Mouse (Mus musculus) midbrain, embryonic 11.5 days (tissue): ENCODE results near the gene Terb2. TPM values are rescaled to one million over a fixed set of nuclear protein-coding genes. Genes with fewer than 3 reads are reported as not detected.
A peak's percentile ranks its signal among the peaks of the same experiment; 100 is the strongest.

Experiments used
- ATAC-seq: fragments of 200-750 bp; cut with Nextera tagmentation; 2 replicates; pipeline ENCODE4 v1.8.0; 2017; ENCODE audit warnings: moderate TSS enrichment, moderate library complexity; ENCODE audit not compliant: low FRiP score
- DNase-seq: peaks from one replicate; pipeline ENCODE4 v3.0.0; 2015; ENCODE audit warnings: low spot score; ENCODE audit errors: missing footprints
- H3K27ac ChIP-seq: fragments of 300-500 bp; sonication (generic); 2 replicates; pipeline ENCODE4 v1.5.1; 2014; ENCODE audit warnings: low read depth, low read length
- H3K27me3 ChIP-seq: fragments of 300-500 bp; sonication (generic); 2 replicates; pipeline ENCODE4 v1.6.1; 2014; ENCODE audit warnings: mild to moderate bottlenecking, low read length, moderate library complexity, mixed read lengths; ENCODE audit not compliant: control insufficient read depth, insufficient read depth
- H3K36me3 ChIP-seq: fragments of 300-500 bp; sonication (generic); 2 replicates; pipeline ENCODE4 v1.6.1; 2014; ENCODE audit warnings: mild to moderate bottlenecking, low read length, moderate library complexity, mixed read lengths; ENCODE audit not compliant: control insufficient read depth, insufficient read depth
- H3K4me1 ChIP-seq: fragments of 300-500 bp; sonication (generic); 2 replicates; pipeline ENCODE4 v1.6.1; 2014; ENCODE audit warnings: low read length; ENCODE audit not compliant: control insufficient read depth, insufficient read depth
- H3K4me2 ChIP-seq: fragments of 300-500 bp; sonication (generic); 2 replicates; pipeline ENCODE4 v1.6.1; 2014; ENCODE audit warnings: mild to moderate bottlenecking, moderate library complexity
- H3K4me3 ChIP-seq: fragments of 300-500 bp; sonication (generic); 2 replicates; pipeline ENCODE4 v1.5.1; 2014; ENCODE audit warnings: low read depth, low read length
- H3K9ac ChIP-seq: fragments of 300-500 bp; sonication (generic); 2 replicates; pipeline ENCODE4 v1.6.1; 2014; ENCODE audit warnings: low read length
- H3K9me3 ChIP-seq: fragments of 300-500 bp; sonication (generic); 2 replicates; pipeline ENCODE4 v1.6.1; 2016; ENCODE audit warnings: low read length; ENCODE audit not compliant: control insufficient read depth
- WGBS: fragments of 180-500 bp; shearing (Covaris S2); extraction: QIAGEN DNeasy Blood & Tissue Kit; methylation state at CpG from one replicate; pipeline ENCODE4 v1.1.7; 2014; 5-methylcytosine and 5-hydroxymethylcytosine counted together
- polyA plus RNA-seq: library from polyadenylated mRNA; unstranded; fragments of >200 nt; fragmentation: Nextera tagmentation; extraction: Ambion mirVana; gene quantifications from 2 replicates; pipeline ENCODE4 v1.2.1, GENCODE M21; 2014

Terb2 gene
- polyA plus RNA-seq, 1 experiment from 2014 or later = not detected

- Histone ChIP-seq H3K9ac (no peak overlapping the region), H3K4me2 (no peak overlapping the region), H3K27ac (no peak overlapping the region), H3K27me3 (no peaks in the 10 kb centered on the region), H3K4me1 (no peaks in the 10 kb centered on the region), H3K36me3 (no peaks in the 10 kb centered on the region), H3K4me3 (no peak overlapping the region), H3K9me3 (no peaks in the 10 kb centered on the region)
- ATAC-seq (no peak), DNase-seq (no peak)
- WGBS = 96% methylated on average over 2 of the region's 2 CpGs
Observed at GRCm38 (mm10) chr2:122172188-122172587, 13.9 kb upstream of the Terb2 start.

- Histone ChIP-seq H3K9me3 (no peaks in the 10 kb centered on the region), H3K36me3 (no peaks in the 10 kb centered on the region), H3K4me3 (no peak overlapping the region), H3K27me3 (no peaks in the 10 kb centered on the region), H3K4me2 (no peak overlapping the region), H3K9ac (no peak overlapping the region), H3K4me1 (no peaks in the 10 kb centered on the region), H3K27ac (no peak overlapping the region)
- WGBS = 82% methylated on average over 8 of the region's 8 CpGs
- no peak for ATAC-seq
- DNase-seq = no peak
Observed at GRCm38 (mm10) chr2:122180051-122180822, 5.8 kb upstream of the Terb2 start.

GRCm38 (mm10) chr2:122185086-122185485 lies 986 bp upstream of the Terb2 start:
- no peak overlapping the region for H3K4me2 ChIP-seq
- WGBS = 87% methylated on average over 4 of the region's 4 CpGs
- H3K27me3 ChIP-seq = no peaks in the 10 kb centered on the region
- H3K9ac ChIP-seq = no peak overlapping the region
- ATAC-seq (no peak), DNase-seq (peak; percentile 28)
- H3K4me1 ChIP-seq = no peaks in the 10 kb centered on the region
- no peak overlapping the region for H3K4me3 ChIP-seq
- H3K9me3 ChIP-seq = no peaks in the 10 kb centered on the region
- H3K27ac ChIP-seq = no peak overlapping the region
- no peaks in the 10 kb centered on the region for H3K36me3 ChIP-seq

- no peak overlapping the region for H3K9ac ChIP-seq
- WGBS = 98% methylated on average over 3 of the region's 3 CpGs
- H3K4me1 ChIP-seq = no peaks in the 10 kb centered on the region
- H3K27me3 ChIP-seq = no peaks in the 10 kb centered on the region
- H3K27ac ChIP-seq = no peak overlapping the region
- peak; percentile 59 for DNase-seq
- no peaks in the 10 kb centered on the region for H3K9me3 ChIP-seq
- no peak overlapping the region for H3K4me3 ChIP-seq
- no peaks in the 10 kb centered on the region for H3K36me3 ChIP-seq
- H3K4me2 ChIP-seq = no peak overlapping the region
- no peak for ATAC-seq
Observed at GRCm38 (mm10) chr2:122186751-122187150, 679 bp downstream of the Terb2 start.

GRCm38 (mm10) chr2:122191849-122192248 lies 5.8 kb downstream of the Terb2 start:
- H3K4me2 ChIP-seq = no peak overlapping the region
- no peaks in the 10 kb centered on the region for H3K4me1 ChIP-seq
- ATAC-seq (no peak), DNase-seq (no peak)
- no peak overlapping the region for H3K9ac ChIP-seq
- WGBS = 88% methylated on average over 3 of the region's 3 CpGs
- H3K9me3 ChIP-seq = no peaks in the 10 kb centered on the region
- no peak overlapping the region for H3K4me3 ChIP-seq
- no peaks in the 10 kb centered on the region for H3K36me3 ChIP-seq
- H3K27ac ChIP-seq = no peak overlapping the region
- no peaks in the 10 kb centered on the region for H3K27me3 ChIP-seq

GRCm38 (mm10) chr2:122194509-122194929 lies 8.4 kb downstream of the Terb2 start:
- H3K4me2 ChIP-seq = no peak overlapping the region
- H3K9ac ChIP-seq = no peak overlapping the region
- H3K36me3 ChIP-seq = no peaks in the 10 kb centered on the region
- no peak overlapping the region for H3K4me3 ChIP-seq
- 71% methylated on average over 1 of the region's 1 CpGs for WGBS
- H3K4me1 ChIP-seq = no peaks in the 10 kb centered on the region
- no peaks in the 10 kb centered on the region for H3K27me3 ChIP-seq
- no peaks in the 10 kb centered on the region for H3K9me3 ChIP-seq
- H3K27ac ChIP-seq = no peak overlapping the region
- ATAC-seq (no peak), DNase-seq (peak; percentile 84)

GRCm38 (mm10) chr2:122201501-122201900 lies 15.4 kb downstream of the Terb2 start:
- 83% methylated on average over 1 of the region's 1 CpGs for WGBS
- H3K4me2 ChIP-seq = no peak overlapping the region
- no peak overlapping the region for H3K4me3 ChIP-seq
- no peaks in the 10 kb centered on the region for H3K27me3 ChIP-seq
- ATAC-seq = no peak
- H3K9me3 ChIP-seq = no peaks in the 10 kb centered on the region
- no peaks in the 10 kb centered on the region for H3K36me3 ChIP-seq
- no peaks in the 10 kb centered on the region for H3K4me1 ChIP-seq
- no peak for DNase-seq
- H3K27ac ChIP-seq = no peak overlapping the region
- no peak overlapping the region for H3K9ac ChIP-seq

- H3K27me3 ChIP-seq = no peaks in the 10 kb centered on the region
- H3K4me3 ChIP-seq = no peak overlapping the region
- no peak for DNase-seq
- no peak overlapping the region for H3K9ac ChIP-seq
- H3K36me3 ChIP-seq = no peaks in the 10 kb centered on the region
- H3K27ac ChIP-seq = no peak overlapping the region
- 80% methylated on average over 2 of the region's 2 CpGs for WGBS
- no peak overlapping the region for H3K4me2 ChIP-seq
- ATAC-seq = no peak
- H3K9me3 ChIP-seq = no peaks in the 10 kb centered on the region
- no peaks in the 10 kb centered on the region for H3K4me1 ChIP-seq
Observed at GRCm38 (mm10) chr2:122206440-122207107, 20.5 kb downstream of the Terb2 start.

- Histone ChIP-seq H3K4me1 (no peaks in the 10 kb centered on the region), H3K4me2 (no peak overlapping the region), H3K27ac (no peak overlapping the region), H3K9me3 (no peaks in the 10 kb centered on the region), H3K4me3 (no peak overlapping the region), H3K36me3 (no peaks in the 10 kb centered on the region), H3K27me3 (no peaks in the 10 kb centered on the region), H3K9ac (no peak overlapping the region)
- WGBS = 47% methylated on average over 3 of the region's 3 CpGs
- peak; percentile 72 for ATAC-seq
- DNase-seq = no peak
Observed at GRCm38 (mm10) chr2:122210534-122211228, 24.6 kb downstream of the Terb2 start.
